Mouse (Mus musculus) testis, adult 2 months (tissue): ENCODE measurements around the gene Desi1. TPM values are rescaled to one million over a fixed set of nuclear protein-coding genes. Genes with fewer than 3 reads are reported as not detected.

Source experiments
- H3K27ac ChIP-seq: fragments of 200-500 bp; 2 replicates; pipeline ENCODE4 v1.5.1; 2012; ENCODE audit warnings: low read depth, low read length; ENCODE audit not compliant: control insufficient read depth, insufficient read depth
- H3K27me3 ChIP-seq: fragments of 200-500 bp; 2 replicates; pipeline ENCODE4 v1.6.1; 2012; ENCODE audit warnings: mild to moderate bottlenecking, low read length, moderate library complexity; ENCODE audit not compliant: control insufficient read depth, insufficient read depth
- H3K36me3 ChIP-seq: fragments of 200-500 bp; 2 replicates; pipeline ENCODE4 v1.6.1; 2012; ENCODE audit warnings: mild to moderate bottlenecking, low read length; ENCODE audit not compliant: control insufficient read depth, insufficient read depth
- H3K4me1 ChIP-seq: fragments of 200-500 bp; 2 replicates; pipeline ENCODE4 v1.6.1; 2012; ENCODE audit warnings: low read length; ENCODE audit not compliant: control insufficient read depth, insufficient read depth
- H3K4me3 ChIP-seq: fragments of 200-500 bp; 2 replicates; pipeline ENCODE4 v1.5.1; 2012; ENCODE audit warnings: low read depth, mild to moderate bottlenecking, low read length, moderate library complexity, mixed read lengths; ENCODE audit not compliant: control insufficient read depth
- CTCF ChIP-seq: fragments of 200-500 bp; IDR thresholded peaks from 2 replicates; pipeline ENCODE4 v1.5.1; 2012; ENCODE audit warnings: low read depth, mild to moderate bottlenecking, inconsistent platforms, low read length, moderate library complexity; ENCODE audit not compliant: control insufficient read depth, insufficient read depth, insufficient replicate concordance
- POLR2A ChIP-seq: fragments of 200-500 bp; IDR thresholded peaks from 2 replicates; pipeline ENCODE4 v1.6.1; 2012; ENCODE audit warnings: low read depth, mild to moderate bottlenecking, inconsistent platforms, low read length, moderate library complexity; ENCODE audit not compliant: control insufficient read depth
- polyA plus RNA-seq: library from polyadenylated mRNA; depleted of rRNA; stranded (reverse); fragments of >200 nt; gene quantifications from 2 replicates; pipeline ENCODE4 v1.2.3, GENCODE M21; 2012

The Desi1 gene
- polyA plus RNA-seq, 1 experiment: 682 TPM

- Histone ChIP-seq H3K27me3 (no peaks in the 10 kb centered on the region), H3K4me3 (no peak overlapping the region), H3K36me3 (no peaks in the 10 kb centered on the region), H3K4me1 (no peaks in the 10 kb centered on the region; the same call in 1 of the 2 replicates), H3K27ac (no peak overlapping the region)
- TF ChIP-seq CTCF (no peak), POLR2A (no peak)
Observed at GRCm38 (mm10) chr15:81969173-81969572, 64.5 kb downstream of the Desi1 start.

GRCm38 (mm10) chr15:81968447-81968846, 65.2 kb downstream of the Desi1 start:
- Histone ChIP-seq H3K27me3 (no peaks in the 10 kb centered on the region), H3K36me3 (no peaks in the 10 kb centered on the region), H3K4me3 (no peak overlapping the region), H3K27ac (no peak overlapping the region), H3K4me1 (no peaks in the 10 kb centered on the region; the same call in 1 of the 2 replicates)
- no peak for TF ChIP-seq CTCF

- Histone ChIP-seq H3K4me3 (no peak overlapping the region), H3K36me3 (no peaks in the 10 kb centered on the region), H3K4me1 (no peaks in the 10 kb centered on the region; the same call in 1 of the 2 replicates), H3K27ac (no peak overlapping the region), H3K27me3 (no peaks in the 10 kb centered on the region)
- TF ChIP-seq POLR2A (no peak), CTCF (no peak)
Observed at GRCm38 (mm10) chr15:81967821-81968220, 65.8 kb downstream of the Desi1 start.

- Histone ChIP-seq H3K36me3 (no peaks in the 10 kb centered on the region), H3K27me3 (no peaks in the 10 kb centered on the region), H3K4me1 (peaks cover 4% of the 10 kb centered on the region; the same call in 1 of the 2 replicates), H3K27ac (no peak overlapping the region), H3K4me3 (no peak overlapping the region)
- no peak for TF ChIP-seq POLR2A
- no peak for TF ChIP-seq CTCF
Observed at GRCm38 (mm10) chr15:81966062-81966829, 67.4 kb downstream of the Desi1 start.

- H3K27me3 ChIP-seq: no peaks in the 10 kb centered on the region
- TF ChIP-seq POLR2A (no peak), CTCF (no peak)
- no peak overlapping the region for H3K27ac ChIP-seq
Observed at GRCm38 (mm10) chr15:81964980-81965545, 68.6 kb downstream of the Desi1 start.

GRCm38 (mm10) chr15:81964262-81964661, 69.4 kb downstream of the Desi1 start:
- Histone ChIP-seq H3K27ac (no peak overlapping the region), H3K27me3 (no peaks in the 10 kb centered on the region), H3K36me3 (no peaks in the 10 kb centered on the region), H3K4me1 (peaks cover 10% of the 10 kb centered on the region), H3K4me3 (no peak overlapping the region)
- TF ChIP-seq POLR2A (no peak), CTCF (no peak)

More at GRCm38 (mm10) chr15:81964980-81965545, 68.6 kb downstream of the Desi1 start:
- Histone ChIP-seq H3K4me1 (peaks cover 6% of the 10 kb centered on the region), H3K36me3 (no peaks in the 10 kb centered on the region), H3K4me3 (no peak overlapping the region)

- Histone ChIP-seq H3K4me1 (peaks cover 10% of the 10 kb centered on the region), H3K27ac (no peak overlapping the region), H3K36me3 (no peaks in the 10 kb centered on the region), H3K27me3 (no peaks in the 10 kb centered on the region), H3K4me3 (peak overlapping the region; percentile 88)
- no peak for TF ChIP-seq POLR2A
- no peak for TF ChIP-seq CTCF
Observed at GRCm38 (mm10) chr15:81961078-81961451, 72.6 kb downstream of the Desi1 start.
